Mouse (Mus musculus) G1E (cell line): ENCODE data around the gene Spata9.

ENCODE experiments used
- CTCF ChIP-seq: IDR thresholded peaks from 2 replicates; pipeline ENCODE4 v1.5.1; 2012; ENCODE audit warnings: low read depth, low read length, inconsistent platforms, mixed read lengths
- GATA1 ChIP-seq: IDR thresholded peaks from 2 replicates; pipeline ENCODE4 v1.6.1; 2012; ENCODE audit warnings: borderline replicate concordance, low read length, inconsistent platforms, mixed read lengths
- GATA2 ChIP-seq: IDR thresholded peaks from 2 replicates; pipeline ENCODE4 v1.6.1; 2012; ENCODE audit warnings: low read depth, low read length, inconsistent platforms, borderline replicate concordance
- POLR2AphosphoS5 ChIP-seq: IDR thresholded peaks from 2 replicates; pipeline ENCODE4 v1.6.1; 2012; ENCODE audit warnings: low read depth, low read length, inconsistent platforms; ENCODE audit not compliant: insufficient replicate concordance
- TAL1 ChIP-seq: conservative IDR thresholded peaks from 2 replicates; pipeline ENCODE4 v1.6.1; 2012; ENCODE audit warnings: low read depth, low read length, inconsistent platforms, mixed read lengths

GRCm38 (mm10) chr13:75927951-75928350 is 39.0 kb upstream of the Spata9 start:
- TF ChIP-seq CTCF (no peak), TAL1 (no peak), GATA2 (no peak), GATA1 (no peak), POLR2AphosphoS5 (no peak)
